Mouse (Mus musculus) liver, adult (tissue): Measurements from ENCODE around the gene Cnn1.

Experiments
- GATA4 ChIP-seq: IDR thresholded peaks from 2 replicates; pipeline ENCODE4 v1.6.1; 2014; ENCODE audit warnings: mild to moderate bottlenecking, low read length; ENCODE audit not compliant: insufficient replicate concordance

The Cnn1 gene

DNA sequence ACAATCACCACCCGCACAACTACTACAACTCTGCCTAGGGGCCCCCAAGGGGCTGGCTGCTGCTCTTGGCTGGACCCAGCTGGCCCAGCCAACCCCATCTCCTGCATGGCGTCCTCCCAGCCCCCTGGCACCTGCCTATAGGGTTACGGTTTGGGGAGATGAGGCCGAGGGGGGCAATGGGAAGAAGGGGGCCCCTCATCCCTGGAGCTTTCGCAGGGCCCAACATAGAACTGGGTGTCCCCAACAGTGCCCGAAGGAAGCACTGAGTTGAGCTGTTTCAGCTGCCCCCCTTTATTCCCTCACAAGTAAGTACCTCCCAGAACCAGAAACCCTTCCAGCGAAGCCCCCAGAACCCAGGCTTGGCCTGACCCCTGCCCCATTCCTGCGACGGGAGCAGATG lies 9.2 kb downstream of the Cnn1 start:
- no peak for TF ChIP-seq GATA4

DNA sequence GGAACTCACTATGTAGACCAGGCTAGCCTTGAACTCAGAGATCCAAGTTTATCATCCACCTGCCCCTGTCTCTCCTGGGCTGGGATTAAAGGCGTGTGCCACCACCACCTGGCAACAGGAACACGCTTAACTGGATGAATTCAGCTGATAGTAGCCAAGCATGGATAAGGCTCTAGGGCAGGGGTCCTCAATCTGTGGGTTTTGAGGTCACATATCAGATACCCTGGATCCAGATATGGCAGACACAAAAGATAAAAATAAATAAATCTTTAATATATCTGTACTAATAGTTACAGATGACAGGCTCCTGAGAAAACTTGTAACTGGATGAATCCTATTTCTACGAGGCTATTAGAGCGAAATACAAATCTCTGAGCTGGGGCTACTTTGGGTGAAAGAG lies 16.6 kb downstream of the Cnn1 start:
- TF ChIP-seq GATA4: no peak

DNA sequence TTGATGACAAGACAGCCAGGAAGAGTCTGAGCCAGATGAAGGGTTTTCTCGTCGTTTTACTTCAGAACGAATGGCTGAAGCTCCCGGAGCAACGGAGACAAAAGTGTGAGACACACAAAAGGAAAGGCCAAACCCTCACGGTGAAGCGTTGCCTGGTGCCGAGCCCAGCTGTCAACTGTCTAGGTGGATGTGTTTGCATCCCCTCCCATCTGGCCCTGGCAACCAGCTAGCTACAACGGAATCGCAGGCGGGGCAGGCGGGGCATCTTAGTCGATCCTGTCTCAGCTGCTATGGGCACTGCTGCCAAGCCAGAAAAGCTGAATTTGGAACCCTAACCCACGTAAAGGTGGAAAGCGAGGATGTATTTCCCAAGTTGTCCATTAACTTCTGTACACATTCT lies 17.1 kb downstream of the Cnn1 start:
- TF ChIP-seq GATA4: no peak

DNA sequence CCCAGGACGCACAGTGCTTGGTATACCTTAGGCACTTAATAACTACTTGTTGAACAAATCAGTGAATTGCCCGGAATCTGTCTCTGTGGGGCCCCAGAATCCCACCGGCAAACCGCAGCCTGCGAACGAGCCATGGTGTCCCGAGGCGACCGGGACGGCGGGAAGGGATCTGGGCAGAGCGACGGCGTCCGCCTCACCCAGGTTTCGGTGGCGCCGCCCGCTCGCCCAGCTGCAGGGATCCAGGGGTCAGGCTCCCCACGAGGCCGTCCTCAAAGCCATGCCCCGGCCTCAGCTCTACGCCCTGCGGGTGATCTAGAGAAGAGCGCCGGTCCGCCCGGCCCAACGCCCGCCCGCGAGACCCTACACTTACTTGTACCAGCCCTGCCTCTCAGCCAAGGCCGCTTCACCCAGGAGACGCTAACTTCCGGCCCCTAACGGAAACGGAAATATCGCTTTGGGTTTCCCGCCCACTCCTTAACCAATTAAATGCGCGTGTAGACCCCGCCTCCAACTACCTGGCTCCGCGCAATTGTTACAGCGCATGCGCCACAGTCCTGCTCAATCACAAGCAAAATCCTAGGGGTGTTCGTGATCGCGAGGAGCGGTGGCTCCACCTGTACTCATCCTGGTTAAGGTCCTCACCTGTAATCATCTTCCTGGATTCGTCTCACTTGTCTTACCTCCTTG lies 17.9 kb downstream of the Cnn1 start, which contains the start of gene Elof1:
TSS of gene Elof1 (minus strand) at position 433 of the 687 bp plus-strand sequence.
- TF ChIP-seq GATA4: no peak

DNA sequence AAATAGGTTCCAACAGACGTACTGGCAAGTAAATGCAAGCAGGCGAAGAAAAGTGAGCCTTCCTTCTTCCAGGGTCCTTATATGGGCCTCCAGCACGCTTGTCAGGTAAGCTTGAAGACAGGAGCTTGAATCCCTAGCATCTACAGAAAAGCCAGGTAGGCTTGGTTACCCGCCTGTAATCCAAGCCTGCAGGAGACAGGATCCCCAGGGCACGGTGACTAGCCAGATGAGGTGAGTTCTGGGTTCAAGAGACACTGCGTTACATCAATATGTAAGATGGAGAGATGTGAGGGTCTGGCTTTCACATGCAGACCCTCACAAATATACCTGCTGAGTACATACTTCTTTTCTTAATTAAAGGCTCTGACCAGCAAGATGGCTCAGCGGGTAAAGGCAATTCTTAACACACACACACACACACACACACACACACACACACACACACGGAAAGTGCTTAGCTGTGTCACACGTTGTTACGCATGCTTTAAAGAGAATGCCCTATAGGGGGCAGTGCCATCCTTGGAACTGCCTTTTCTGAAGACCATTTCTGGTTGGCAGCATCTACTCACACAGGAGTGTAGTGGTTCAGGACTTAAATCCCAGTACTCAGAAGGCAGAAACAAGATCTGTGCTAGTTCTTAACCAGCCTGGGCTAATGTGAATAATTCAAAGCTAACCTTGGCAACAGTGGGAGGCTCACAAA lies 18.9 kb downstream of the Cnn1 start:
- TF ChIP-seq GATA4: no peak

DNA sequence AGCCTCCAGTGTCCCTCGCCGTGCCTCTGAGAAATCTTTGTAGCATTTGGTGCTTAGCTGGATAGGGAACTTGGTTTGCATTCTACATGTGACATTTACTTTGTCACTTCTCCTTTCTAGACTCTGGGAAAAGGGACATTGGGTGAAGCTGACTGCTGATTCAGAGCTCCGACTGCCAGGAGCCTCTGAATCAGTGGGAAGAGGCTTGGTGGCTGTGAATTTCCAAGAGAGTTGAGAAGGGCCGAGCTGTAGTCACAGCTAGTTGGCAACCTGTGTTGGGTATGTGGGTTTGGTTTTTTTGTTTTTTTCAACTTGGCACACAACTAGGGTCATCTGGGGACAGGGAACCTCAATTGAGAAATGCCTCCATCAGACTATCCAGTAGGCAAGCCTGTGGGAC lies 20.5 kb downstream of the Cnn1 start:
- no peak for TF ChIP-seq GATA4

DNA sequence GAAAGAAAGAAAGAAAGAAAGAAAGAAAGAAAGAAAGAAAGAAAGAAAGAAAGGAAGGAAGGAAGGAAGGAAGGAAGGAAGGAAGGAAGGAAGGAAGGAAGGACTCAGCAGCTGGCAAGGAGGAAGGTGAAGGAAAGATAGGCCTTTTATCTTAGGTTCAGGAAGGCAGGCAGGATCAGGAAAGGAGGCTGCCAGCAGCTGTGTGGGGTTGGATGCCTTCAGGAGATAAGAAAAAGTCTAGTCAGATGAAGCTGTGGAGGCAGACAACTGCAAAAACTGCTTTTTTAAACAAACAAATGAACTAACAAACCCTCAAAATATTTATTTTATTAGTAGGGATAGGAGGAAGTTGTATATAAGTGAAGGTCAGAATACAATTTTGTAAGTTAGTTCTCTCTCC lies 22.5 kb downstream of the Cnn1 start:
- no peak for TF ChIP-seq GATA4

DNA sequence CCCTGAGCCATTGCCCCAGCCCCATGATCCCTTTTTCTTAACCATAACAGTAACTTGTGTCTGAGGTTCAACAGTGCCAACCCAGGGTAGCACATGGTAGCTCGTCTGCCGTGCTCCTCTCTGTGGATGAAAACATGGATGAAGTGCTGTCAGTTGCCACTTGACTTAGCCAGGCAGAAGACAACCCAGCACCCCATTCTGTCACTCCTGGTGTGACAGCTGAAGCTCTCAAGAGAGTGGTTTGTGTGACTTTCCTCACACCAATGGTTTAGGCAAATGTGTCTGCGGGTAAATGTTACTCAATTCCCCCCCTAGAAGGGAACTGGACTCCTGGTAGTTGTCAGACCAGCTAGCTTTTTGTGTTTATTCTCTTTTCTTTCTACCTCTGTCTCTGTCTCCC lies 23.0 kb downstream of the Cnn1 start:
- TF ChIP-seq GATA4: no peak

DNA sequence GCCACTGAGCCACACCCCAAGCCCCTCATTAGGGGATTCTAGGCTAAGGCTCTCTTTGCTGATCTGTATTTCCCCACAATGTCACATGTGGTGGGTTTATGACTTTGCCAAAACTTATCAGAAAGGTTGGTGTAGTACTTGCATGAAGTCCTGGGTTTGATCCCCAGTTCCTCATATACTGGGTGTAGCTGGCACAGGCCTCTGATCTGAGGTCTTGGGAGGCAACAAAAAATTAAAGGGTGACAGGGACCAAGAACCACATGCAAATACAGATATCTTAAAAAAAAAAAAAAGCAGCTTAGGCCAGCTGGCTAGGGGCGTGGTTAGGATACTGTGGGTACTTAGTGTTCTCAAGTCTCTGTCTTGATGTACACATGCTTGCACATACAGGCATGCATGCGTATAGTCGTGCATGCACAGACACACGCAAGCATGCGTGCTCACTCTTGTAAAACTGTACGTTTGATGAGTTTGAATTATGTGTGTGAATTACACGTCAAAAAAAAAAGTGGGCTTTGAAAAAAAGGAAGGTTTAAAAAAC lies 24.1 kb downstream of the Cnn1 start:
- no peak for TF ChIP-seq GATA4

DNA sequence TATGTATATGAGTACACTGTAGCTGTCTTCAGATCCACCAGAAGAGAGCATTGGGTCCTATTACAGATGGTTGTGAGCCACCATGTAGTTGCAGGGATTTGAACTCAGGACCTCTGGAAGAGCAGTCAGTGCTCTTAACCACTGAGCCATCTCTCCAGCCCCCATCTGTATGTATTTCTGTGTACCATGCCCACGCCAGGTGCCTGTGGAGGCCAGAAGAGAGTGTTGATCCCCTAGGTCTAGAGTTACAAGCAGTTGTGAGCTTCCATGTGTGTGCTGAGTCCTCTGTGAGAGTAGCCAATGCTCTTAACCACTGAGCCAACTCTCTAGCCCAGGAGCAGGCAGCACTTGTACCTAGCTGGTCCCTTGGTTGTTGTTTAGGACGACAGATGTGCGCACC lies 25.2 kb downstream of the Cnn1 start:
- no peak for TF ChIP-seq GATA4

DNA sequence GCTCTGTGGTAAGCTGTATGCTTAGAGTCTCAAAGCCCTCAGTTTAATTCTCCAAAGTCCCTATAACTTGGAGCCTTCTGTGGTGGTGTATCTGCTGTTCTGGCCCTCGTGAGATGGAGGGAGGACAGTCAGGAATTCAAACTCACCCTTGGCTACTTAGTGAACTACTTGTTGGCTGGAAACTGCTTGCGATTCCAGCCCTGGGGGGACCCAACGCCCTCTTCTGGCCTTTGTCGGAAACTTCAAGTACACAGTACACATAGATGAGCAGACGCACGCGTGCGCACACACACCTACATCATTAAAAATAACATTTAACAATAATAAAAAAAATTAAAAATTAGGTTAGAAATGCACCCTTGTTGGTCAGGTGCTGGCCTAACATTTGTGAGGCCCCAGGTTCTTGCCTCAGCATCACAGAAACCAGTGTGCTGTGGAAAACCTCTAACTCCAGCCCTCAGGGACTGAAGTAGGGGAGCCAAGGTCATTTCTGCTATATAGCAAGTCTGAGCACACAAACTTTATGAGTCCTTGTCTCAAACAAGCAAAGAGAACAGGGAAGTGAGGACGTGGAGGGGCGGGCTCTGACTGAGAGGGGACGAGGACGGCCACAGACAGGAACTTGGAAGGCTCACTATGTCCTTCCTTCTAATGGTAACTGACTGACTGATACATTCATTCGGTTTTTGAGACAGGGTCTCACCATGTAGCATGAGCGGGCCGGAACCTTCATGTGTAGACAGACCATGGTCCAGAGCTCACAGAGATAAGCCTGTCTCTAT lies 26.4 kb downstream of the Cnn1 start:
- no peak for TF ChIP-seq GATA4

DNA sequence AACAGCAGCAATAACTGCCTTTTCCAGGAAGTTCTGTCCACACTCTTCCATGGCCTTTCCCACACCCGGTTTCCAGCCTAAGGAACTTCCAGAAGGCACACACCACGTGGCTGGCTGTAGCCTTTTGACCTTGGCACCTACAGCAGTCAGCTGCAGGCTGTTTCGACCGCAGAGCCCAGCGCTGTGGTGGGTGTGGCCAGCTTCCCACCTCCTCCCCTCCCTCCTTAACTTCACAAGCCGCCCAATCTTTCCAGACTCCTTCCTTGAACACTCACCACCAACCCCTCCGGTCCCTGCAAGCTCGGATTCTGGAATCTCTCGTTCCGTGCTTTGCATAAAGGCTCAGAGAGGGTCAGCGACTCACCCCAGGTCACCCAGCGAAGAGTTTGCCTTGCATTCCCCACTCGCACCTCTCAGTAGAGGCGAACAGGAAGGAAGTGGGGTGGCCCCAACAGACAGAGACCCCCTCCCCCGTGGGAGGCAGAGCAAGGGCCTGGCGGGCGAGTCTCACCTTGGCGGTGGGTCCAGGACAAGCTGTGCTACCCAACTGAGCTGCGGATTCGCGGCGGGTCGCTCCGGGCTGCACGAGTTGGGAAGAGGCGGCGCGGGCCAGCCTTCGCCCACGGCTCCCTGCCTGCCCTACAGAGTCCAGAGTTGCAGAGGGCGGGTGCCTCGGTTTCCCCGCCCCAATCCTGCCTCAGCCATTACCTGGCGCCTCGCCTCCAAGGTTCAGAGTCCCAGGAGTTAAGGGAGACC lies 32.4 kb downstream of the Cnn1 start:
- TF ChIP-seq GATA4: no peak

DNA sequence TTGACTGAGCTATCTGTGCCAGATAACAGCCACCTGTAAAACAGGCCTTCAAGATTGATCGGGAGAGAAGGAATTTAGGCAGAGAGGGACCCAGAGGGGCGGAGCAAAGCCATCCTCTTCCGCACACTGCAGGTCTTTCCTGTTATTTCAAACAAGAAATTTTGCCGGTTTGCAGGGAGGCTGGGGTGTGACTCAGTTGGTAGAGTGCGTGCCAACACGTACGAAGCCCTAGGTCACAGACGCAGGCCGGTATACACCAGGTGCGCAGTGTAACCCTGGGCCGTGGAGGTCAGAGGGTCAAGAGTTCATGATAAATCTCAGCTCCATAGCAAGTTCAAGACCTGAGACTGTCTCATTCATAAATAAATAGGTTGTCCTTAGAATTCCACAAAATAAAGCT lies 33.2 kb downstream of the Cnn1 start:
- no peak for TF ChIP-seq GATA4

DNA sequence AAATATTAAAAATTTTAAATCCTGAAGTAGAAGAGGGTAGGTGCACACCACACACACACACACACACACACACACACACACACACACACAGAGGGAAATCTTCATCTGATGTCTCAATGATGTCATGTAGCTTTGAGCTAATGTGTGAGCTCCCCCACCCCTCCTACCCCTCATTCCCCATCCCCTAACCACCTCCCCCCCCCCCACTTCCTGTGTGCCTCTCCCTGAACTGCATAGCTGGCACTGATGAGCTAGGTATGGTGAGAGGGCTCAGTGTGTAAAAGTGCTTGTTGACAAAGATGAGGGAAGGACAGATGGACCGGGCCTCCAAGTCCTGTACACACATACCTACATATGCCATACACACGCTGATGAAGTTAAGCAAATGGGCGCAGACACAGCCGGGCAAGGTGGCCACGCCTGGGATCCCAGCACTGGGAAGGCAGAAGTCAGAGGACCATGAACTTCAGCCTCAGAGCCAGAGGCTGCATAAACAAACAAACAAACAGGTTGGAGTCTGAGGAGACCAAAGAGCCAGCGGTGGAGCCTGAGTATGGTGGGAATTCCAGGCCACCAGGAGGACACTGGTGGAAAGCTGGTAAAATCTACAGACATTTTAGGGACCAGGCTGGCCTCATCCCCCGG lies 35.4 kb downstream of the Cnn1 start:
- TF ChIP-seq GATA4: no peak
